Mouse (Mus musculus) erythroblast, embryonic 14.5 days (primary cell): ENCODE measurements around the gene Gipr.

Experiments used
- GATA1 ChIP-seq: IDR thresholded peaks from 2 replicates; pipeline ENCODE4 v1.6.1; 2012; ENCODE audit warnings: low read length, inconsistent platforms, mixed read lengths
- TAL1 ChIP-seq: IDR thresholded peaks from 3 replicates; pipeline ENCODE4 v1.6.1; 2012; ENCODE audit warnings: low read length, inconsistent platforms, mixed read lengths

GRCm38 (mm10) chr7:19158601-19159000, 7.3 kb downstream of the Gipr start:
- TF ChIP-seq GATA1 (no peak), TAL1 (no peak)
